Mouse (Mus musculus) liver, postnatal 0 days (tissue): ENCODE results near the gene Gp9.

Source experiments
- CTCF ChIP-seq: sonication (generic); IDR thresholded peaks from 2 replicates; pipeline ENCODE4 v1.5.1; 2016; ENCODE audit warnings: antibody characterized with exemption, low read depth
- EP300 ChIP-seq: IDR thresholded peaks from 2 replicates; pipeline ENCODE4 v1.6.1; 2016; ENCODE audit warnings: antibody characterized with exemption, low read depth, mild to moderate bottlenecking

DNA sequence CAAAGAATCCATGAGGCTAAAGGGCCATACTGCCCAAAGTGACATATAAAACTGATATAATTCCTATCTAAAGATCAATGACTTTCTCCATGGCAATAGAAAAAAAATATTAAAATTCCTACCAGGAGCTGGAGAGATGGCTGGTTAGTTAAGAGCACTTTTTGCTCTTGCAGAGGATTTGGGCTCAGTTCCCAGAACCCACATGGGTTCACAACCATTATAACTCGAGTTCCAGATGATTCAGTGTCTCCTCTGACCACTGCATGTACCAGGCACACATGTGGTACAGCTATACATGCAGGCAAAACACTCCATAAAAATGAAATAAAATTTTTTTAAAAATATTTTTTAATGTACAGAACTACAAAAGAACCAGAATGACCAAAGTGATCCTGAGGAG is 3.4 kb upstream of the Gp9 start:
- TF ChIP-seq CTCF (no peak), EP300 (no peak)
